Mouse (Mus musculus) ES-Bruce4 (cell line): ENCODE measurements around the gene Gm9958.

Experiments used
- CTCF ChIP-seq: IDR thresholded peaks from one replicate; pipeline ENCODE4 v1.8.1; 2011; ENCODE audit warnings: low read depth, low read length
- POLR2A ChIP-seq: IDR thresholded peaks from one replicate; pipeline ENCODE4 v1.8.1; 2011; ENCODE audit warnings: low read length; ENCODE audit not compliant: insufficient read depth

- TF ChIP-seq CTCF (no peak), POLR2A (no peak)
Observed at GRCm38 (mm10) chr5:90405210-90405609, 38.2 kb downstream of the Gm9958 start.
